Mouse (Mus musculus): ENCODE results near the gene Ttc41.

DNA sequence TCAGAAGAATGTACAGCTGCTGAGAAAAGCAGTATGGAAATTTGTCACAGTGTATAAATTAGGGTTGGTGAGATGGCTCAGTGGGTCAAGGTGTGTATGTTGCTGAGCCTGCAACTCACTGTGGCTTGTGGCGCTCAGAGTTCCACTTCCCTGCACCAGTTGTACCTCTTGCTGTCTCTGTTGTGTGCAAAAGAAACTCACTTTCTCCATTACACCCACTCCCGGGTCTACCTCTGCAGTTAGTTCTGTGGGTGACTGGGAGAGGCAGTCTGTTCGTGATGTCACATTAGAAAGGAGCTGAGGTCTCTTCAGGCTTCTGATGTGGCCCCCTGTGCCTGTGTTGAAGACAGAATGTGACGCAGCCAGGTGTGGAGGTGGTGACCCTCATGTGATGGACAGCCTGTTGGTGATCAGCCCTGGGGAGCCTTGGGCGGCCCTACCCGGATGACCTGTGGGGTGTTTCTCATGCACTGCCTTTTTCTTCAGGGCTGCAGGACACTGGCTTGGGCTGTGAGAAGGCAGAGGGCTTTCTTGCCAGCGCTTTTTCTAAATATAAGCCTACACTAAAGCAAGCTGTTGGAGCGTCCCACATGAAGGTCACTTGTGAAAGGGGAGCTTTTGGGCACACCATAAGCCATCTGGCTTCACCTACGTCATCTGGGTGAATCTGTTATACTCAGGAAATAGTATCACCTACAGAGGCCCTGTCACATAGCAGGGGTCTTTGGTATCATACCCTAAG, 89.4 kb downstream of the Ttc41 start:
- TF ChIP-seq TAL1 (IDR thresholded peaks at IDR 0.05; ENCODE audit: low read length) (no peak), GATA1 (IDR thresholded peaks at IDR 0.05; ENCODE audit: low read length) (no peak)
